Mouse (Mus musculus) heart, embryonic 14.5 days (tissue): ENCODE data around the gene Klhdc4. TPM values are rescaled to one million over a fixed set of nuclear protein-coding genes. Genes with fewer than 3 reads are reported as not detected.

ENCODE experiments used
- ATAC-seq: fragments of 200-750 bp; cut with Nextera tagmentation; 2 replicates; pipeline ENCODE4 v1.8.0; 2017; ENCODE audit warnings: low read depth, moderate TSS enrichment; ENCODE audit not compliant: insufficient number of reproducible peaks, insufficient read depth, low FRiP score
- H3K27ac ChIP-seq, 2 experiments: fragments of 200-500 bp in 1 of 2; fragments of 300-500 bp in 1 of 2; sonication (generic) in 1 of 2; replicated peaks in 1 of 2; 2 replicates each; pipeline ENCODE4 v1.5.1; 2012 to 2014; ENCODE audit warnings: low read depth in 2 of 2, low read length in 2 of 2, control low read depth in 1 of 2, mild to moderate bottlenecking in 1 of 2, mixed read lengths in 1 of 2; ENCODE audit not compliant: control insufficient read depth in 1 of 2, insufficient read depth in 1 of 2
- H3K27me3 ChIP-seq: fragments of 300-500 bp; sonication (generic); 2 replicates; pipeline ENCODE4 v1.6.1; 2014; ENCODE audit warnings: mild to moderate bottlenecking, low read length, control low read depth; ENCODE audit not compliant: control insufficient read depth, insufficient read depth
- H3K36me3 ChIP-seq: fragments of 300-500 bp; sonication (generic); 2 replicates; pipeline ENCODE4 v1.6.1; 2014; ENCODE audit warnings: mild to moderate bottlenecking, control low read depth, low read length, mixed read lengths; ENCODE audit not compliant: control insufficient read depth, insufficient read depth
- H3K4me1 ChIP-seq, 2 experiments: fragments of 200-500 bp in 1 of 2; fragments of 300-500 bp in 1 of 2; sonication (generic) in 1 of 2; 2 replicates each; pipeline ENCODE4 v1.6.1; 2012 to 2014; ENCODE audit warnings: low read length in 2 of 2, control low read depth in 1 of 2, mixed read lengths in 1 of 2; ENCODE audit not compliant: control insufficient read depth in 2 of 2, insufficient read depth in 2 of 2
- H3K4me2 ChIP-seq: fragments of 300-500 bp; sonication (generic); 2 replicates; pipeline ENCODE4 v1.6.1; 2014; ENCODE audit warnings: mild to moderate bottlenecking, low read length
- H3K4me3 ChIP-seq, 2 experiments: fragments of 200-500 bp in 1 of 2; fragments of 300-500 bp in 1 of 2; sonication (generic) in 1 of 2; 2 replicates each; pipeline ENCODE4 v1.5.1; 2012 to 2014; ENCODE audit warnings: low read length in 2 of 2, mild to moderate bottlenecking in 2 of 2, control low read depth in 1 of 2, low read depth in 1 of 2, moderate library complexity in 1 of 2; ENCODE audit not compliant: control insufficient read depth in 1 of 2, insufficient read depth in 1 of 2
- H3K9ac ChIP-seq: fragments of 300-500 bp; sonication (generic); 2 replicates; pipeline ENCODE4 v1.6.1; 2014; ENCODE audit warnings: mild to moderate bottlenecking, low read length
- H3K9me3 ChIP-seq: fragments of 300-500 bp; sonication (generic); 2 replicates; pipeline ENCODE4 v1.6.1; 2016; ENCODE audit warnings: low read length, control low read depth; ENCODE audit not compliant: control insufficient read depth
- WGBS: fragments of 180-500 bp; shearing (Covaris S2); extraction: QIAGEN DNeasy Blood & Tissue Kit; methylation state at CpG from one replicate; pipeline ENCODE4 v1.1.7; 2014; 5-methylcytosine and 5-hydroxymethylcytosine counted together
- polyA plus RNA-seq: library from polyadenylated mRNA; unstranded; fragments of >200 nt; fragmentation: Nextera tagmentation; extraction: Ambion mirVana; gene quantifications from 2 replicates; pipeline ENCODE4 v1.2.1, GENCODE M21; 2014

The Klhdc4 gene
- polyA plus RNA-seq, 1 experiment from 2014 or later = 20.8 TPM

DNA sequence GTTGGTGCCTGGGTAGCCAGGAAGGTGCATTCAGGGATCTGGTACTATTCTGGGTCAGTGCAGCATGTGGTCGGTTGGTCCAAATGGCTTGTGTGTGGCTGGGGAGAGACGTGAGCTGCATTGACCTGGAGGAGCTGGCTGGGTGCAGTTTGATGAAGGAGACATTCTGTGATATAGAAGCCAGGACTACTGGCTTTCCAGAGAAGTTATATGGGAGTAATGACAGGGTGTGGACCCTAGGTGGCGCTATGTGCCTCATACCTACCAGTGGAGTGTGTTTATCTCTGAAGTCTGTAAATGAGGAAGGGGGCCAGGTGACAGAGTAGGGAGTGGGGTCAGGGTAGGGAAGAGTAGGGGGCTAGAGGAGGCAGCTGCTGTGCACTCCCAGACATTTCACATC lies 78.9 kb downstream of the Klhdc4 start:
- no peak overlapping the region for H3K9ac ChIP-seq
- H3K4me1 ChIP-seq = no peaks in the 10 kb centered on the region
- no peak overlapping the region for H3K4me2 ChIP-seq
- H3K27ac ChIP-seq = no peak overlapping the region
- WGBS = 35% methylated on average over 3 of the region's 3 CpGs
- peaks cover 8% of the 10 kb centered on the region; the same call in 1 of the 2 replicates for H3K9me3 ChIP-seq
- H3K36me3 ChIP-seq = no peaks in the 10 kb centered on the region
- no peak for ATAC-seq
- peaks cover 46% of the 10 kb centered on the region for H3K27me3 ChIP-seq
- no peak overlapping the region for H3K4me3 ChIP-seq

DNA sequence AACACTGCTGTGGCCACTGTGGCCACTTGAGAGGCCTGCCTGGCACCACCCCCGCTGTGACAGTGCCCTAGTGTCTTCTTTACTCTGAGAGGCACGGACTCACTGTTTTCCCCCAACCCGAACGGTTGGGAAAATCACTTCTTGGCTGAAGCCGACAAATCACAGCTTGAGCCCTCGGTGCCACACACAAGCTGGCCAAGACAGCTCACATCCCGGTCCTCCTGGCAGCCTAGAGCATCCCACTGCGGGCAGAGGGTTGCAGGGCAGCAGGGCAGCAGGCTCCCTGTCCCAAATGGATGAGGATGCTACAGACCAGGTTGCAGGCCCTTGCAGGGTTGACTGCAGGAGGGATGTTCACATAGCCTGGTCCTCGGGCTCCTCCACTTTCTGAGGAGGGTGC lies 79.9 kb downstream of the Klhdc4 start:
- Histone ChIP-seq H3K4me2 (no peak overlapping the region), H3K36me3 (no peaks in the 10 kb centered on the region), H3K4me1 (no peaks in the 10 kb centered on the region), H3K4me3 (no peak overlapping the region), H3K9ac (no peak overlapping the region), H3K27me3 (peaks cover 40% of the 10 kb centered on the region), H3K27ac (no peak overlapping the region), H3K9me3 (peaks cover 8% of the 10 kb centered on the region; the same call in 1 of the 2 replicates)
- WGBS = 70% methylated on average over 9 of the region's 9 CpGs
- ATAC-seq = no peak

Other genes starting within 250 kb of the Klhdc4 start
- gene Map1lc3b, start 239.2 kb downstream of the Klhdc4 start, polyA plus RNA-seq = 252 and 267 TPM in 2 replicates
- 12.9 and 13.9 TPM in 2 replicates for gene Zcchc14, start 176.7 kb downstream of the Klhdc4 start, polyA plus RNA-seq
- 0.15 and 0.18 TPM in 2 replicates for gene Jph3, start 99.9 kb downstream of the Klhdc4 start, polyA plus RNA-seq
- 18.7 and 18.8 TPM in 2 replicates for gene Slc7a5, start 78.1 kb upstream of the Klhdc4 start, polyA plus RNA-seq
- gene Car5a, start 115.3 kb upstream of the Klhdc4 start, polyA plus RNA-seq = not detected in 2 replicates
- 21.2 and 24.8 TPM in 2 replicates for gene Banp, start 120.2 kb upstream of the Klhdc4 start, polyA plus RNA-seq